Mouse (Mus musculus): ENCODE measurements around the gene Mr1.

Gene Mr1

DNA sequence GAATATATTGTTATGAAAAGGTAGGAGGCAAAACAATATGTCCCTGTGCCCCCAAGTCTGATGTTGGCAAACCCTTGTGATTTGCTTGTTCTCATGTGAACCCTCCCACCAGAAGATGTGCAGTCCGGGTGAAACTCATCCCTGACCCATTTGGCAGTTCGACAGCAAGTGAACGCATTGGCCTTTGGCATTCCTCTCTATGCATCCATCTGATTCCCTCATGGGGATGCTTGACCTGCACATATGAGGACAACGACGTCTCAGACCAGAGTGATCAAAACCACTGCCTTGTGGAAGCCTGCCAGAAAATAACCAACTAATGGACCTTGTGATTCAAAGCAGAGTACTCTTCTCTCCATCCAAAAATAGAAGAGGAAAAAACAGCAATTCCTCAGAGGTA is 19.9 kb downstream of the Mr1 start:
- no peak for DNase-seq

DNA sequence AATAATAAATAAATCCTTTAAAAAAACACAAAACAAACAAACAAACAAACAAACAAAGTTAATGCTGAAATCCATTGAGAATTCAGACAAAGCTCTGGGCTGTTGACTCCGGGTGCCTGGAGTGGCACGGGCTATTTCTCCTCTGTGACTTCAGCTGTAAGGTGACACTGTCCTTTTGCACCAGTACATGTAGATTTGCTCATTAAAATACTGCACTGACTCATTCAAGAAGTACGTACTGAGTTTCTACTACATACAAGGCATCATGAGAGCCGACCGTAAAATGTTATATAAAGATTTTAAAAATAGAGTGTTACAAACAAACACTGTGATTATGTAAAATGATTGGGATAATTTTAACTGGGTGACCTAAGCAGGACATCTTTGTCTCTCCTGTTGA is 22.2 kb downstream of the Mr1 start:
- DNase-seq: no peak

DNA sequence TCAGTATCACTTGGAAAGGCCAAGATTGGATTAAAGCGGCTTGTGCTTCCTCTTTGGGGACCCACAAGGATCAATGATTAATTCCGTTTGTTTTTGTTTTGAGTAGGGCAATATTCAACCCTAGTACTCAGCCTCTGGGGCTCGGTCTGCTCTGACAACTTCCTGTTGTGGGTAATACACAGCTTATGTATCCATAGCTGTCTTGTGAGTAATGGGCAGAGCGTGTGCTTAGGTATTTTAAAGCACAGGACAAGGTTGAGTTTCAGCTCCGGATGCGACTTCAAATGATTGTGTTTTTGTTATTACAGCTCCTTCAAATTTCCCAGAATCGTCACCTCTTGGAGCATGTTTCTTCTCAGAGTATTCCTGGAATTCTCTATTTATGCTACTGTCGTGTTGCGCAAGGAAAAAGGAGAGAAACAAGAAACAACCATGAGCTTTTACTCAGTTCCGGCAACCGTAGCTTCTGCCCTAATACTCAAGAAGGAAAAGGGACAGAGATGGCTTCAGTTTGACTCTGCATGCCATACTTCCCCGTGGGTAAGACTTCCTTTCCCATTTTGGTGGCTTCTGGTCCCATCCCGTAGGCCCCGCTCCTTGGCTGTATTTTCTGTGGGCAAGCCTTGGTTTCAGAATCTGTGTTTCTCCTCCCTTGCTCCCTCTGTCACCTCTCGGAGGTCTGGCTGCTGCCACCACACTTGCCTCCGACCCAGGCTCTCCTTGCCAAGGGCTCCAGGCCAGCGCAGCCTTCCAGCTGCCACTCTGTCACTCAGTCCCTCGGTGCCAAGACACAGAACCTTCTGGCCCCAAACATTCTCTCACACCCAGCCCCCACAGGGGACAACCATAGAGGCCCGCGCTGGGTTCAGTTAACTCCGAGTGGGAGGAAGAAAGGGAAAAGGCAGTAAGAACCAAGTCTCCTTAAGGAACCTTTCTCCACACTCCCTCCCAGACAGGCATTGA is 24.4 kb downstream of the Mr1 start:
- peak; percentile 22 for DNase-seq

DNA sequence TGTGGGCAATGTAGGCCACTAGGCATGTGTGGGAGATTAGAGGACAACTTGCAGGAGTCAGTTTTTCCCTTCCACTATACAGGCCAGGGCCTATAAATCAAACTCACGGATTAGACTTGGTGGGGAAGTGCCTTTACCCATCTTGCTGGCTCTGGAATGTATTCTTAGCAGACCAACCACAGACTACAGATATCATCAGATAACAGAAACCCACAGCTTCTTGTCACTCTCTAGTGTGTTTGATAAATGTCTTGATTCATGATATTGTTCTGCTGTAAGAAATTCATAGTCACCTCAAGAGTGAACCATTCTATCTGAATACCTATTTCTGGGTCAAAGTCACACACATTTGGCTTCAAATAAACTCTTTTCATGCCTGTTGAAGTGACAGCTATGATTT is 26.9 kb downstream of the Mr1 start:
- DNase-seq: no peak

DNA sequence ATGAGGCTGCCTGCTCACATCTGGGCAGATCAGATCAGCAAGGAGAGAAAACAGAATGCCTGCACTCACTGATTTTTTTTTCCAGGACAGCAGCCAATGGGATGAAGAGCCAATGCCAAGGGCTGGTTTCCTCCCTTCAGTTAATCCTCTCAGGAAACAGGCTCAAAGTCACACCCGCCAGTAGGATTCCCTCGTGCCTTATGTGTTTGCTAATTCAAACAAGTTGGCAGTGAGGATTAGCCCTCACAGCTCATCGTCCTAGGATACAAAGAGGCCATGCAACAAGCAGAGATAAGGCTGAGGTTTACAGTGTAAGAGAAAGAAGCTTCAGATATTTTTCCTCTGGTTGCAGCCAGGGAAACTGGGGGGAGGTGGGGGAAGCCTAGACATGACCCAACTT is 32.7 kb downstream of the Mr1 start:
- no peak for DNase-seq

DNA sequence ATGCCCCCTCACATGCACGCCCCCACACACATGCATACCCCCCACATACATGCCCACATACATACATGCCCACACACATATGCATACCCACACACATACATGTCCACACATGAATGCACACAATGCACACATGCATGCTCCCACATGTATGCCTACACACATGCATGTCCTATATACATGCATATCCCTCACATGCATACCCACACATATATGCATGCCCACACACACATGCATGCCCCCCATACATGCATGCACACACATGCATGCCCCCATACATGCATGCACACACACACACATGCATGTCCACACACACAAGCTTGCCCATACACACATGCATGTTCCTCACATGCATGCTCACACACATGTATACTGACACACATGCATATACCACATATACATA is 33.7 kb downstream of the Mr1 start:
- DNase-seq: no peak

DNA sequence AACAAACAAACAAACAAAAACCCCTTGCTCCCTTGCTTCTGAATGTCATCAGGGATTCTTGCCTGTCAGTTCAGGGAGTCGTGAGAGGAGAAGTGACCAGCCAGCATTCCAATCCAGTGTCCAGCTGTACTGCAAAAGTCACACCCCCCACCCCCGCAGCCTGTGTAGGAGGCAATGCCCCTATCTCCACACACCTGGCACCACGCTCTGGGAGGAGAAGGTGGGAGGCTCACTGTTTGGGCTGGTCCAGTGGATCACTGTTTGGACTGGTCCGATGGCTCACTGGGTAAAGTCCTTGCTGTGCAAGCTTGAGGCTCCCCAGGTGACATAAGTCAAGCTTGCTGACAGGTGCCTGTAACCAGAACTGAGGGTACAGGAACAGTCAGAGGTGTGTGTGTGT is 34.5 kb downstream of the Mr1 start:
- no peak for DNase-seq

DNA sequence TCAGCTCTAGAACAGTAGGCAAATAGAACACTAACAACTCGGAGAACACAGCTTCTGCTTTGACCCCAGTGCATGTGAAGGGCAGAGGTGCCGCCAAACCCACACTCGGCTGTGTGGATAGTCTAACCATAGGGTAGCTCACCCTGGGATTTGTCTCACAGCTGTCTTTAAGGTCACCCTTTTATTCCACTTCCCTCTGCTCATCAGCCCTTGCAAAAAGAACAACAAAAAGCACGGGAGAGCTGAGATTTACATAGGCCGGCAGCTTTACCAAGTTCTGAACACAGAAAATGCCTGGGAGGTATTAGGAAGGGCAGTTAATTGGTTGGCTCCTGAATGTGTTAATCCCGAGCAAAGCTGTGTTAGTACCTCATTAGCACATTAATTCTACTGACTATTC is 35.1 kb downstream of the Mr1 start:
- DNase-seq: no peak

DNA sequence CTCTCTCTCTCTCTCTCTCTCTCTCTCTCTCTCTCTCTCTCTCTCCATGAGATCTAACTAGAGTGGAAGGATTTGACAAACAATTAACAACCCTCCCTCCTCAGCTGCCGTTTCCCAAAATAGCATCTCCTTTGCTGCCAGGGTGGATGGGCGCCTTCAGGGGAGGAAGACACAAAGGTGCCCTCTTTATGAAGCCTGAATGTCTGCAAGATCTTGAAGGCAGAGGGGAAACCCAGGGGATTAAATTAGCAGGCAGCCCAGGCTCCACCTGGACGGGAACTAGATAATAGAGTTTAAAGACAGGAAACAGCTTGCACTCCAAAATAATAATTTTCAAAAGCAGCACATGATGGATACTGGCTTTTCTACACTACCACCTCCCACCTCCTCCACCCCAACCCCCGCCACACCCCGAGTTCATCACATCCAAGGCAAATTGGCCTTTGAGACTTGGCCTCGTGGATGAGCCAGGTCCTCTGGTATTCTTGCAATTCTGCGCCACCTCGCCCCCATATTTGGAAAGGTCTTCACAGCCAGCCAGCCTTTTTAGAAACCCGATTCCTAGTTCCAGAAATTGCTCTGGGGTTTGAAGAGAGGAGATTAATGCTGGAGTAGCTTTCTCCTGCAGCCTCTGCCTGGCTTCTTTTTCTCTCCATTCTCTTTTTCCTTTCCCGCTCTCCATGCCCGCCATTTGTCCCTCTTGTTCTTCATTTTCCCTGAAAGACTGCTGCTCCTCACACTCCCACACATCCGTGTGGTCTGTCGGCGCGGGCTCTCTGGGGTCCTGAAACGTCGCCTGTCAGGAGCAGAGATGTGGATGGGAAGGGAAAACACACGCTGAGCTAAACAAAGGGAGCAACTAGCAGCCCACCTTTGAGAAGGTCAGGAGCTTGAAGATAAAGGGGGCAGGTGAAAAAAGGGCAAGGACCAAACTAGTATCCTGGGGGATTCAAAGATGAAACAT is 36.9 kb downstream of the Mr1 start:
- DNase-seq: no peak

DNA sequence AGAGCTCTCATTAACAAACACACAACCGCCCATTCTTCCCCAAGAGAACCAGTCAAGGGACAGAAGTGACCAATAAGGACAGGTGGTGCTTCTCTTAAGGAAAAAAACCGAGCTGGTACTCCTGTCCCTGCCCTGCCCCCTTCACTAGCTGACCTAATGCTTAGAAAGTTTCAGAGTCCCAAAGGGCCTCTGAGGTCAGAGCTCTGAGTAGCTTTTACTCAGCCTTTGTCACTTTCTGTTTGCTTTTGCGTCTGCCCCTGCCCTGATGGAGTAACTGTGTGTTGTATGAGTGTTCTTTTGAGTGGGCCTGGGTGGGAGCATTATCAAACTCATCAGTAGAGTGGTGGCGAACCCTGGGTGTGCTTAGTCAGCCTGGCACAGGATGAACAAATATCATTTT is 38.2 kb downstream of the Mr1 start:
- DNase-seq: no peak

DNA sequence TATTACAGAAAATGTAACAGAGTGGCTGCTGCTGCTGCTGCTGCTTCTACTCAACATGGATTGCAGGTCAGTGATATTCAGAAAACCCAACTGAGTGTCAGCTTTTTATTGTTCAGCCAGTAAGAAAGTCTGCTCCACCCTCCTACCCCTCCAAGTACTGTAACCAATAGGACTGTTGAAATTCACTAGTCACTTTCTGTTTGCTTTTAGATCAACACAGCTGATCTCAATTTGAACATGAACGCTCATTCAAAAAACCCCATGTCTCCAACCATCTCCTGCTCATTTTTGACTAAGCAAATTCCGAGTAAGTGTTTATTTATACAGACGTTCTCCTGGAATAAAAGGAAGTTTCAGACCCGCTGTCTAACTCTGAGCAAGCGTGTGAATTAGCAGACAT is 38.8 kb downstream of the Mr1 start:
- no peak for DNase-seq

DNA sequence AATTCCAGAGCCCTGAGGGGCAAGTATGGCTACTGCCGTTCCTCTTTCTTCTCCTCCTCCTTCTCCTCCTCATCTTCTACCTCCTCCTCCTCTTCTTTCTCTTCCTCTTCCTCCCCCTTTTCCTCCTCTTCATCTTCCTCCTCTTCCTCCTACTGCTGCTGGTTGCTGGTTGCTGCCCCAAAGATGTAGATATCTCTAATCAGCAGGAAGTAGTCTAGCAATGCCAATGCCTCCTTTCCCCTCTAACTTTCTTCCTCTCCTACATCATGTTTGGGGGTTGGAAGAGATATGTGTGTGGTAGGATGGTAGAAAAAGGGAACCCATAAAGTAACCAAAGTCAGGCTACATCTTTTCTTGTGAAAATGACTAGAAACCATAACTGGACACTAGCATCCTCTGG is 40.3 kb downstream of the Mr1 start:
- DNase-seq: no peak

DNA sequence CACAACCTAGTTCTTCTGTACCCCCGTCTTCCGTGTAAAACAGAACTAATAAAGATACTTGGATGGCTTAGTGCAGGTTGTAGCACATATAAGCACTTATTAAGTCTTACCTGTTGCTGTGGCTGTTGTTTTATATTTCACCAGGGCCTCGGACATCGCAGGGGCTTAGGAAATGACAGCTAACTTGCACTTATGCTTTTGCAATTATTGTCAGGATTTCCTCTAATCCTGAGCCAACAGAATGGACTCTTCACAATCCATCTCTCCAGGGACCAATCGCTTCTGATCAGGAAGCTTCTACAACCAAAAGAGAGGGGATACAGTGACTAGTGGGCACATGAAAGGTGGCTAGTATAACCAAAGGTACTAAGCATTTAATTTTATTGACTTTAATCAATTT is 42.6 kb downstream of the Mr1 start:
- no peak for DNase-seq

DNA sequence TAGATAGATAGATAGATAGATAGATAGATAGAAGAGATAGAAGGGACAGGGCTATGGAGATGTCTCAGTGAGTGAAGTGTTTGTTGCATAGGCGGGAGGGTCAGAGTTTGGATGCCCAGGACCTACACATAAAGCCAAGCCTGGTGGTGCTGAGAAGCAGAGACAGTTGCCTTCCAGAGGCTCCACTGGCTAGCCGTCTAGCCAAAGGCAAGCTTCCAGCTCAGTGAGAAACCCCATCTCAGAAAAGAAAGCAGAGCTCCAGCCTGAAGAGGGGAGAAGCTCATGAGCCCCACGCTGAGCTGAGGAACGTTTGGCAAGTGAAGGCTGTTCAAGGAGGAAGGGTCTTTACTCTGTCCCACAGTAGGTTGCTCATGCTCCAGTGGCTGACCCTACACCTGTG is 44.0 kb downstream of the Mr1 start:
- DNase-seq: no peak

DNA sequence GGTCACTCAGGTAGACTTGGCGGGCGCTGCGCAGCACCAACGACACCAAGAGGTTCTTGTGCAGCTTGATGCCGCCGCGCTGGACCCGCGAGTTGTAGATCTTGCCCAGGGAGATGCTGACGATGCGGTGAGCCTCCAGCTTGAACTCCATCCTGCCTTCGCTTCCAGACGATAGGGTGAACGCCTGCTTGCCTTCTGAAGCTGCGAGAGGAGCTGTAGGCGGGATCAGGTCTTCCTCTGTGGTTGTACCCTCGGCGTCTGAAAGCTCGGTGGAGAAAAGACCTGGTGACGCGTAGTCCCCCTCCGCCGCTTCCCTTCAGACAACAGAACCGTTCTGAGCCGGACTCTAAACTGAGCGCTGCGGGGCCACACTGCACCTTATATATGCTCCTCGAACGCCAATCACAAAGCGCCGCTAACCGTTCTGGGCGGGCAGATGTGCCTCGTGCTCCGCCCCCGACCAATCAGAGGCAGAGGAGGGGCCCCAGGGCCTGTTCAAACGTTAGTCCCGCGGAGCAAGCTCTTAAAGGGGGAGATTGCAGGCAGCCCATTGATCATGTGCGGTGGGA is 47.2 kb downstream of the Mr1 start, which contains the start of gene Ier5:
Gene Ier5, minus strand, starts transcription at position 357 of the 569 bp plus-strand sequence.
- peak; percentile 96 for DNase-seq

DNA sequence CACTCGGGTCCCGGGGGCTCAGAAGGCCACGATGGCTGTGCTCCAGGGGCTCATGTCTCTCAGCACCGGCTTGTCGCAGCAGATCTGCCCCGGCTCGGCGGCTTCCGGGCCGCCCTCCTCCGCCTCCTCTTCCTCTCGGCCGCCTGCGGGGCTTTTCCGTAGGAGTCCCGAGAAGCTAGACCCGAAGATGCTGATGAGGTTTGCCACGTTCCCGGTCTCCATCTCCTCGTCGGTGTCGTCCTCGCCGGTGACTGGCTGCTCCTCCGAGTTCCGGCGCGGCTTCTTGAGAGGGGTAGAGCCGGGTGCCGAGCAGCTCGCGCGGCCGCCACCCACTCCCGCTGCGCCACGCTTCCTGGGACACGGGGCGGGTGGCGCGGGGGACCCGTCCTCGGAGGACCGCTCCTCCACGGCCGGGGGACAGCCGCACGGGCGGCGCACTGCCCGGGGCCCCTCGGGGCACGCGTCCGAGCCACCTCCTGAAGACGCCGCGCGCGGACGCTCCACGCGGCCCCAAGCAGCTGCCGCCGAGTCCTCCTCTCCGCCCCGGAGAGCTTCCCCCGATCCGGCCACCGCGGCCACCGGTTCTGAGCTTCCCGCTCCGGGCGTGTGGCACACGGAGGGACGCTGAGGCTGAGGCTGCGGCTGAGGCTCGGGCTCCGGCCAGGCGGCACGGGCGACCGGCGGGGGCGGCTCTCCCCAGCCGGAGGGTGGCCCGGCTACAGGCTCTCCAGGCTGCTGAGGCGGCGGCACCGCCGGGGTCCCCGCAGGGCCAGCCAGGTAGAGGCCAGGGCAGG is 47.9 kb downstream of the Mr1 start:
- peak; percentile 50 for DNase-seq

DNA sequence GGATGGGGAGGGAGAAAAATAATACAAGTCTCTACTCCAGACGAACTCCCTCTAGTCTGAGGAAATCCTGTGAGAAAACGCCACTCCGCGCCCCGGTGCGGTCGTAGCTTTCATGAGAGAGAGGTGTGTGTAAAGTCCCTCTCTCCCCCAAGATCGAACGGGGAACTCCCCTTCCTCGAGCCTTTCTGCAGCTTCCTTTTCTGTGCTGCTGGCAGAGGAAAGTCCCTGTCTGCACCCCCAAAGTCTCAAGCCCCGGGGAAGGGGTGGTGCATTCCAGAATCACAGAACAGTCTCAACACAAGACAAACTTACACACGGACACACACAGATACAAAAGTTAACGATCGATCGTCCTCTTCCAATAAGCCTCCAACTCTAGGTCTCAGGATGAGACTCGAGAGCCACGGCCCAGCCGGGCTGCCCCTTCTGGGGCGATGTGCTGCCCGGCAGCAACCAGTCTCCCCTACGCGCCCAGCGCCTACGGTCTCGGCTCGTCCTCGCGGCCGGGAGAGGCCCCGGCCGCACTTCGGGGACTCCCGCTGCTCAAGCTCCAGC is 48.6 kb downstream of the Mr1 start:
- DNase-seq: no peak

DNA sequence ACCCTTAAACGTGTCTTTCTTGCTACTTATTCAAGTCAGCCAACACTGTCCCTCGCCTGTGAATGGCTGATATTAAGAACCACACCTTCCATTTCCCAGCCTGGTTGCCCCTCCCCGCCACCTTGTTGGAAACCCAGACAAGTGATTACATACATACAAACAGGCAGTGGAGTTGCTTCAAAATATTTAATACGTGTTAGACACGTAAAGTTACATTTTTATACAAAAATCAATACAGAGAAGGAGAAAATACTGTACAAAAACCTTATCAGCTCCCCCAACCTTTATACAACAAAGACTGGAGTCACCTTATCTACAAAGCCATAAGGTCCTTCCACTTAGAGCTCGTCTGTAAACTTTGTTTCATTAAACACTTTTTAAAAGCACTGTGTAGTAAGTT is 49.3 kb downstream of the Mr1 start:
- DNase-seq: no peak

DNA sequence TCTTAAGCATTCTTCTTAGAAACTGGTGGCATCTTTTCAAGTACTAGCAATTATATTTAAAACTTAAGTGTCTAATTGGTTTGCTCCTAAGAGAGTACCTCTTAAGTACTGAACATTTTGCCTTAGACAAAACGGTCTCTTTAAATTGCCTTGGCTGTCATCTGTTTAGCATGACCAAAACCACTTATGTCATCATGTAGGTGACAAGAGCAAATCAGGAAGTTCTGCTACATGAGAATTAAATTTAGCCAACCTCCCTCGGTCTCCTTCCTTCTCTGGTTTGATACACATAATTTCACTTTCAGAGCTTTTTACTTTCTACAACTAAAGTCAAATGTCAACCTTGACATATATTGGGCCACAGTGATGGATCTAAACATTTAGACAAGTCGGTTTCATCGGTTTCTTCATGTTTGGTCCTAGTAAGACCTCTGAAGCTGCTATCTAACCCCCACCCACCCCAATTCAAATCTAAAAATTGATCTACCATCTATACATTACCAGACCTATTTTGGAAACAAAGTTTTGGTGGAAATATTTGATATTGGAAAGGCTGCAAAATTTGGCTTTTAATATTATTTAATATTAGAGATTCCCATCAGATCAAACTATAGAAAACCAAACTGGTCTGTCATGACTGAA is 49.9 kb downstream of the Mr1 start:
- no peak for DNase-seq

DNA sequence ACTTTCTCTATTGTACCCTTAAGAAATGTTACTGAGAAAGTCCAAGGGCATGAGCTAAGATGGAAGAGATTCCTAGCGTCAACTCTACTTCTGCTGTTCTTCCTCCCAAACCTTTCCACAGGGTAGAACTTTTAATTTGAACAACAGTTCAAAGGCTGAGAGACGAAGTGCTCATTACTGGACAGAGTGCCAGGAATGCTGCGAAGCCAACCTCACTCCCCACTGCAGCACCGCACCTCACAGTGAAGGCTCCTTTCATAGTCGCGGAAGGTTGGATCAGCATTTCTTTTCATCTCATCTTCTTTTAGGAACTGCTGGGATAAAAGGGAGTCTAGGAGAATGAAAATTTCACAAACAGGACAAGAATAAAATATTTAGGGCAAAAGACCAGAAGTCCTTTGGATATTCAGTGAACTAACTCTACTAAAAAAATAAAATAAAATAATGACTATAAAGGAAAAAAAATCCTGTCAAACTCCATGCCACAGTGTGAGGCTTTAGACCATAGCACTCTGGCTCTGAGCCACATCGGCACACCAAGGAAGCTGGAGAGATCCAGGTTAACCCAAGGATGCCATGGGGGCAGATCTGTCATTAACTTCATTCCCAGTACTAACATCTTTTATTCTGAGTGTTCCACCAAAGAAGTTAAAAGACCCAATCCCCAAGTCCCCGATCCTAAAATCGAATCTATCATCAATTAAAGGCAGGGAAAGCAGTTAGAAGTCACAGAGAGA is 52.5 kb downstream of the Mr1 start:
- no peak for DNase-seq

All from layer of hippocampus, adult 9-11 months (tissue).